Mouse (Mus musculus) hindbrain, embryonic 11.5 days (tissue): ENCODE measurements around the gene Dnajc13. TPM values are rescaled to one million over a fixed set of nuclear protein-coding genes. Genes with fewer than 3 reads are reported as not detected.

ENCODE experiments used
- ATAC-seq: fragments of 200-750 bp; cut with Nextera tagmentation; 2 replicates; pipeline ENCODE4 v1.8.0; 2017; ENCODE audit warnings: mild to moderate bottlenecking, moderate TSS enrichment, moderate library complexity; ENCODE audit not compliant: low FRiP score
- DNase-seq: peaks from one replicate; pipeline ENCODE4 v3.0.0-alpha.2; 2015; ENCODE audit warnings: low spot score
- H3K27ac ChIP-seq: fragments of 300-500 bp; sonication (generic); 2 replicates; pipeline ENCODE4 v1.5.1; 2014; ENCODE audit warnings: mild to moderate bottlenecking, low read depth, low read length
- H3K27me3 ChIP-seq: fragments of 300-500 bp; sonication (generic); 2 replicates; pipeline ENCODE4 v1.6.1; 2014; ENCODE audit warnings: mild to moderate bottlenecking, low read length, moderate library complexity, mixed read lengths; ENCODE audit not compliant: control insufficient read depth, insufficient read depth
- H3K36me3 ChIP-seq: fragments of 300-500 bp; sonication (generic); 2 replicates; pipeline ENCODE4 v1.6.1; 2014; ENCODE audit warnings: mild to moderate bottlenecking, low read length, moderate library complexity, mixed read lengths; ENCODE audit not compliant: control insufficient read depth, insufficient read depth
- H3K4me1 ChIP-seq: fragments of 300-500 bp; sonication (generic); replicated peaks from 2 replicates; pipeline ENCODE4 v1.6.1; 2014; ENCODE audit warnings: low read length, mixed read lengths; ENCODE audit not compliant: control insufficient read depth, insufficient read depth
- H3K4me2 ChIP-seq: fragments of 300-500 bp; sonication (generic); replicated peaks from 2 replicates; pipeline ENCODE4 v1.6.1; 2014; ENCODE audit warnings: mild to moderate bottlenecking, low read depth, low read length
- H3K4me3 ChIP-seq: fragments of 300-500 bp; sonication (generic); 2 replicates; pipeline ENCODE4 v1.5.1; 2014; ENCODE audit warnings: low read depth, low read length
- H3K9ac ChIP-seq: fragments of 300-500 bp; sonication (generic); 2 replicates; pipeline ENCODE4 v1.6.1; 2014; ENCODE audit warnings: low read depth, low read length
- H3K9me3 ChIP-seq: fragments of 300-500 bp; sonication (generic); 2 replicates; pipeline ENCODE4 v1.6.1; 2016; ENCODE audit warnings: low read length; ENCODE audit not compliant: control insufficient read depth
- WGBS: fragments of 180-500 bp; shearing (Covaris S2); extraction: QIAGEN DNeasy Blood & Tissue Kit; methylation state at CpG from one replicate; pipeline ENCODE4 v1.1.7; 2014; 5-methylcytosine and 5-hydroxymethylcytosine counted together
- polyA plus RNA-seq: library from polyadenylated mRNA; unstranded; fragments of >200 nt; fragmentation: Nextera tagmentation; extraction: Ambion mirVana; gene quantifications from 2 replicates; pipeline ENCODE4 v1.2.1, GENCODE M21; 2014

Gene Dnajc13
- polyA plus RNA-seq, 1 experiment from 2014 or later = 31.5 TPM

DNA sequence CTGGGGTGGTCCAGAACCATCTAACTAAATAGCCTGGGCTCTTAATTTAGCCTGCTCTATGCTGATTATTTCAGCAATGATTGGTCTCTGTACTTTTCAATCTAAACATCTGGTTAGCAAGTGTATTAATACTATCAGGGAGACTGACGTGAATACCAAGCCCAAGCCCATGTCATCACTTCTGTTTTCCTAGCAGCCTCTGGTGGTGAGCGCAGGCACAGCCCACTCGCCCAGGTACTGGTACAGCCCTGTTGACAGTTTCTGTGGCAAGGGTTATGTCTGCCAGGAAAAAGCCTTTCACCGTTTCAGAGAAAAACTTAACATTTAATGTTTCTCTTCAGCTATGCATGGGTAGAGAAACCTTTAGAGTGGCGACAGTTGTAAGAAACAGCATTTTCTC is 98.5 kb downstream of the Dnajc13 start:
- peaks cover 5% of the 10 kb centered on the region for H3K36me3 ChIP-seq
- no peak overlapping the region for H3K9ac ChIP-seq
- no peak overlapping the region for H3K4me2 ChIP-seq
- ATAC-seq (no peak), DNase-seq (no peak)
- no peaks in the 10 kb centered on the region for H3K27me3 ChIP-seq
- no peak overlapping the region for H3K4me3 ChIP-seq
- 95% methylated on average over 5 of the region's 5 CpGs for WGBS
- no peaks in the 10 kb centered on the region for H3K9me3 ChIP-seq
- H3K27ac ChIP-seq = no peak overlapping the region
- H3K4me1 ChIP-seq = no peaks in the 10 kb centered on the region

DNA sequence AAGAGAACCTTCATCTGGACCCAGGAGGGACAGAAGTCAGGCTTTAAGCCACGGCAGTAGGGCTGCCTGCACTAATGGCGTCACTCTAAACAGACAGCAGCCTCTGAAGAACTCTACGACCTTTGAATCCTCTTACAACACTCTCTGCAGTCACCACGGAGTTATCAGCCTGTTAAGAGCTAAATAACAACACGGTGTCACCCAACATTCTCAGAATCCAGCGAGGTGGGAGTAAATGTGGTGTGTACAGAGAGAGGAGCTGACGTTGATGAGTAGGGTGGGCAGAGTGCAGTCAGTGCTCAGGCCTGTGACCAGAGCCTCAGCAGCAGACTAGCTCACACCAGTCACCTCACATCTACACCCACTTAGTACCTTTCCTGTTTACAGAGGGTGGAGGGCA is 101.6 kb downstream of the Dnajc13 start:
- no peak overlapping the region for H3K4me3 ChIP-seq
- H3K27me3 ChIP-seq = no peaks in the 10 kb centered on the region
- 92% methylated on average over 7 of the region's 7 CpGs for WGBS
- H3K36me3 ChIP-seq = no peaks in the 10 kb centered on the region; the same call in 1 of the 2 replicates
- H3K9ac ChIP-seq = no peak overlapping the region
- no peak overlapping the region for H3K27ac ChIP-seq
- DNase-seq (no peak), ATAC-seq (no peak)
- H3K4me1 ChIP-seq = no peaks in the 10 kb centered on the region
- no peaks in the 10 kb centered on the region for H3K9me3 ChIP-seq
- H3K4me2 ChIP-seq = no peak overlapping the region

DNA sequence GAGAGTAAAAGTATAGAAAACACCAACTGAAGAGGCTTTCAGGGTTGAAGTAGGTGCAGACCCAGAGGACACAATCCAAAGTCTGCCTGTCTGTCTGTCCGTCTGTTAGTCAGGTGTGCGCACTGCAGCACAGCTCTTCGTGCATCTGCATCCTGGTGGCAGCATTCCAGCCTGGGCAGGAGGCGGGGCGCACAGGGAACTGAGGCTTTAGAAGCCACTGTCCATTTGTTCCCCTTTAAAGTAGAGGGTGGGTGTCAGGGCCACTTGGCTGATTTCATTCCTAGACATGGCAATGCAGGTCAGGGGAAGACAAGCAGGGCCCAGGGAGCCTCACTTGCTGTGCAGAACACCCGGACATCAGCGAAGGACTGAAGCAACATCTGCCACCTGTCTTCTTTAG is 105.4 kb downstream of the Dnajc13 start:
- no peaks in the 10 kb centered on the region for H3K27me3 ChIP-seq
- DNase-seq (no peak), ATAC-seq (no peak)
- H3K4me2 ChIP-seq = no peak overlapping the region
- 94% methylated on average over 7 of the region's 7 CpGs for WGBS
- no peaks in the 10 kb centered on the region for H3K4me1 ChIP-seq
- no peaks in the 10 kb centered on the region for H3K9me3 ChIP-seq
- no peak overlapping the region for H3K9ac ChIP-seq
- no peak overlapping the region for H3K4me3 ChIP-seq
- peaks cover 11% of the 10 kb centered on the region for H3K36me3 ChIP-seq
- no peak overlapping the region for H3K27ac ChIP-seq

DNA sequence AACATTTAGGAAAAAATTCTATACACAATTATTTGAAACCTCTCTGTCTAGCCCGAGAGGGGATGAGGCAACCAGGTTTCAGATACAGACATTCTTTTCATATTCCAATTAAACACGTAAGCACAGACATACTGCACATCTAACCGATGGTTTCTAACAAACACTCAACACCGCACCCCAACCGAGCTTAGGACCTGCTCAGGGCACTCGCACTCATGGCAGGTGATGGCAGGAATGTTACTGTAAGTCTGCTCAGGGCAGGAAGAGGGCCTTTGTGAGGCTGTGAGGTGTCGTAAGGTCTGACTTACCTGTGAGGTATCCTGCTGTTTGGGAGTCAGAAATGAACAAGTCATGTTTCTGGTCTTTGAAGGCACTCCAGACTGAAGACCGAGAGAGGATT is 106.2 kb downstream of the Dnajc13 start:
- Histone ChIP-seq H3K27ac (no peak overlapping the region), H3K4me2 (no peak overlapping the region), H3K27me3 (no peaks in the 10 kb centered on the region), H3K9me3 (no peaks in the 10 kb centered on the region), H3K4me3 (no peak overlapping the region), H3K9ac (no peak overlapping the region), H3K4me1 (no peaks in the 10 kb centered on the region), H3K36me3 (peaks cover 11% of the 10 kb centered on the region)
- 95% methylated on average over 8 of the region's 8 CpGs for WGBS
- no peak for ATAC-seq
- DNase-seq = no peak

DNA sequence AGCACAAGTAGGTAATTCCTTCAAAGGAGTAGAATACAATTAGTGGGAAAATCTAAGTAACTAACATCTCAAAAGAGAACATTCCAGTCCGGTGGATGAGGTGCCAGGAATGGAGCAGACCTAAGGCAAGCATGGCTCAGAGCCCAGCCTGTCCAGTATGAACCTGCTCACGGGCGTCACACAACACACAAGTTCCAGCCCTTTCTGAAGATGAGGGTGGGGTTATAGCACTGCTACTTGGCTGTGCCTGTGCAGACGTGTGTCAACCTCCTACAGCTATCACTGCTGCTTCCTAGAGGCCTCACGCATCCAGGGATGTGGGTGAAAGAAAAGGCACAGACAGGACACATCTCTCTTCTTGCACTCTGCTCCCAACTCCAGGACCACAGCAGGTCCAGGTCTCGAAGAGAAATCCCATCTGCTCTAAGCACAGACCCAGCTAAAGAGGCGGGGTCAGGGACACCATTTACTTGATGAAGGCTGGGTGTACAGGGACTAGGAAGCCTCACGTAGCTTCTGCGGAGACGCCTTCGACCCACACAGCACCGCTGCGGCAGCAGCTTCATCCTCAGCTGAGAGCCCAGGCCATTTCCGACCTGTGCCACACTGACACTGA is 107.5 kb downstream of the Dnajc13 start:
- 96% methylated on average over 14 of the region's 14 CpGs for WGBS
- Histone ChIP-seq H3K27ac (no peak overlapping the region), H3K27me3 (no peaks in the 10 kb centered on the region), H3K9ac (no peak overlapping the region), H3K4me1 (no peaks in the 10 kb centered on the region), H3K4me2 (no peak overlapping the region), H3K9me3 (no peaks in the 10 kb centered on the region), H3K36me3 (peaks cover 14% of the 10 kb centered on the region), H3K4me3 (no peak overlapping the region)
- no peak for ATAC-seq
- no peak for DNase-seq

DNA sequence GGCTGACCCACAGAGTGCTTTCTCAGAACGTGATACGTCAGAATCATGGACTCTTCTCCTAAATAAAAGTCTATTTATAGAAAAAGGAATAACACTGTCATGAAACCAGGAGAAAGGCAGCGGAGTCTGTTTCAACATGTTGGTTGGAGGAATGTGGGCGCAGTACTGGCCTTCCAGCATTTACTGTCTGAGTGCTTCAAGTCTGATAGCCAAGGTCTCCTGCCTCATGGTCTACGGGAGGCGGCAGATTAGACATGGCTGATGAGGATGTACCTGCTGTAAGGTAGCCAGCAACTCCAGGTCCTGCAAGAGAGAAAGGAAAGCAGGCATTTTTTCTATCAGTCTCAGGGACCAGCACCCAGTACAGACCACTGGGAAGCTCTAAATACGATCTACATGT is 110.6 kb downstream of the Dnajc13 start:
- no peaks in the 10 kb centered on the region for H3K27me3 ChIP-seq
- no peak for ATAC-seq
- WGBS = 96% methylated on average over 7 of the region's 7 CpGs
- DNase-seq = no peak
- no peak overlapping the region for H3K4me3 ChIP-seq
- H3K9ac ChIP-seq = no peak overlapping the region
- H3K36me3 ChIP-seq = peaks cover 14% of the 10 kb centered on the region
- no peak overlapping the region for H3K27ac ChIP-seq
- H3K4me2 ChIP-seq = no peak overlapping the region
- H3K4me1 ChIP-seq = no peaks in the 10 kb centered on the region
- H3K9me3 ChIP-seq = no peaks in the 10 kb centered on the region

DNA sequence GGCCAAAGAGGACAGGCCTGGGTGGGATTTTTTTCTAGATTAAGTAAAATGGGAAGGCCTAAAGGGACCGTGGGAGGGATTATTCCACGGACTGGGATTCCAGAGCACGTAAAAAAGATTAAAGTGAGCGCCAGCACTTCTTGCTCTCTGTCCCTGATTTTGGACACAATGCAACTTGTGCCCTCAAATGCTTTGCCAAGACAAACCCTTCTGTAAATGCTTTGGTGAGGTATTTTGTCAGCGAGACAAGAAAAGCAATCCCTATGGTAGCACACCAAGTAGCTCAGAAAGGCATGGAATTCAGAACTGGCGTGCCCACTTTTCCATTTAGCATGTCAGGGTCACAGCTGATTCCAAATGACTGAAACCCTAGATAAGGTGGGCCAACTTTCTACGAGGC is 113.8 kb downstream of the Dnajc13 start:
- no peaks in the 10 kb centered on the region for H3K27me3 ChIP-seq
- no peak overlapping the region for H3K4me3 ChIP-seq
- H3K4me2 ChIP-seq = no peak overlapping the region
- H3K27ac ChIP-seq = no peak overlapping the region
- H3K36me3 ChIP-seq = peaks cover 11% of the 10 kb centered on the region
- 98% methylated on average over 7 of the region's 7 CpGs for WGBS
- no peaks in the 10 kb centered on the region for H3K9me3 ChIP-seq
- no peak overlapping the region for H3K9ac ChIP-seq
- DNase-seq (no peak), ATAC-seq (no peak)
- no peaks in the 10 kb centered on the region for H3K4me1 ChIP-seq

DNA sequence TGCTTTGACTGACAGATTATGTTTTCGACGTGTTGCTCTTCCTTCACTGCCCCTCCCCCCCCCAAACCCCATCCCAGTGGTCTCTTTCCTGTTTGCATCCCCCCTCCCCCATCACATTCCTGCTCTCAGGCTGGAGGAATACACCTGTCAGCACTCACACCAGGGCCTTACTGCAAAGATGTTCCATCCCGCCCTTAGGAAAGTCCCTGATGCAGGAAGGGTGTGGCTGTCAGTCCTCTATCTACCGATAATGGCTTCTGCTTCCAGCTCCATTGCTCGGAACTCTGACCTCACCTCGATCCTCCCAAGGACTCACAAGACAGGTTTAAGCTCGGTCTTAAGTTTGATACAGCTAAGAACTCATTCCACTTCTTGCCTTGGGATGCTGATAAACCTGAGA is 116.0 kb downstream of the Dnajc13 start:
- Histone ChIP-seq H3K4me2 (no peak overlapping the region), H3K9me3 (no peaks in the 10 kb centered on the region), H3K4me3 (no peak overlapping the region), H3K27ac (no peak overlapping the region), H3K27me3 (no peaks in the 10 kb centered on the region), H3K4me1 (no peaks in the 10 kb centered on the region), H3K9ac (no peak overlapping the region), H3K36me3 (peaks cover 4% of the 10 kb centered on the region)
- DNase-seq = no peak
- no peak for ATAC-seq
- whole genome bisulfite sequencing = 89% methylated on average over 7 of the region's 7 CpGs

DNA sequence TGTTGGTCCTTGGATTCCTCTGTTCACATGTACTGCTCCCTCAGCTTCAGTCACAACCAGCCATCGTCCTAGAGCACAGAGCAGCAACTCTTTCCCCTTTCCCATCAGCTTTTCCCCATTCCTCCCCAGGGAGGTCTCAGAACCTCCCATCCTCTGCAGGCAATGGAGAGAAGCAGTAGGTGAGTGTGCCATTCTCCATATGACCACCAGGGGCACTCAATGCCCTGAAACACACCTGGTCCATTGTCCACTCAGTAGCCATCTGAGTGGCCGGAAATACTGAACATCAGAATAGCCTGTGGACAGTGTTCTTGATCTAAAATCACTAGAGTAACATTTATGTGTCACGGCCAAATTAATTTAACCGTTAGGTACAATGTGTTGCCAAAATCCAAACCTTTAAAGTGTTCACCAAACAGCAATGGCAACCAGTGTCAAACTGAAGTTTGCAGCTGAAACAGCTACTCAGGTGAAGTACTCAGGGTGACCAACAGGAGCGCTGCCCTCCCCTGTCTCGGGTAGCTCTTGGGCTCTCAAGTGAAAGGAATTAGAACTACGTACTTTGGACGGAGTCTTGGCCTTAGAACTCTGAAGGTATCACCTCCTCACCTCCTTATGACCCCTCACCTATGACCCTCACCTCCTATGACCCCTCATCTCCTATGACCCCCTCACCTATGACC is 118.3 kb downstream of the Dnajc13 start:
- Histone ChIP-seq H3K4me3 (no peak overlapping the region), H3K27ac (no peak overlapping the region), H3K27me3 (no peaks in the 10 kb centered on the region), H3K9me3 (no peaks in the 10 kb centered on the region), H3K36me3 (no peaks in the 10 kb centered on the region), H3K9ac (no peak overlapping the region), H3K4me1 (no peaks in the 10 kb centered on the region), H3K4me2 (no peak overlapping the region)
- 84% methylated on average over 8 of the region's 8 CpGs for WGBS
- no peak for ATAC-seq
- no peak for DNase-seq
